Mouse (Mus musculus) stomach, embryonic 15.5 days (tissue): ENCODE results near the gene Tmed6. TPM values are rescaled to one million over a fixed set of nuclear protein-coding genes. Genes with fewer than 3 reads are reported as not detected.
"Not testable (repeated sequence)": the region's sequence is repeated elsewhere in the genome, so short reads cannot be mapped to it uniquely, and the experiment has no call there.

Experiments
- ATAC-seq: fragments of 200-750 bp; cut with Nextera tagmentation; 2 replicates; pipeline ENCODE4 v1.8.0; 2017; ENCODE audit warnings: low read depth, moderate number of reproducible peaks, moderate TSS enrichment; ENCODE audit not compliant: insufficient read depth, low FRiP score
- H3K27ac ChIP-seq: fragments of 300-500 bp; sonication (generic); 2 replicates; pipeline ENCODE4 v1.5.1; 2015; ENCODE audit warnings: mild to moderate bottlenecking, inconsistent platforms
- H3K27me3 ChIP-seq: fragments of 300-500 bp; sonication (generic); replicated peaks from 2 replicates; pipeline ENCODE4 v1.6.1; 2015; ENCODE audit warnings: inconsistent platforms
- H3K36me3 ChIP-seq: fragments of 300-500 bp; sonication (generic); 2 replicates; pipeline ENCODE4 v1.6.1; 2015; ENCODE audit warnings: inconsistent platforms
- H3K4me1 ChIP-seq: fragments of 300-500 bp; sonication (generic); 2 replicates; pipeline ENCODE4 v1.6.1; 2015; ENCODE audit warnings: inconsistent platforms
- H3K4me2 ChIP-seq: fragments of 300-500 bp; sonication (generic); 2 replicates; pipeline ENCODE4 v1.6.1; 2015; ENCODE audit warnings: mild to moderate bottlenecking, inconsistent platforms
- H3K4me3 ChIP-seq: fragments of 300-500 bp; sonication (generic); replicated peaks from 2 replicates; pipeline ENCODE4 v1.5.1; 2015; ENCODE audit warnings: inconsistent platforms
- H3K9ac ChIP-seq: fragments of 300-500 bp; sonication (generic); 2 replicates; pipeline ENCODE4 v1.6.1; 2015; ENCODE audit warnings: inconsistent platforms
- H3K9me3 ChIP-seq: fragments of 300-500 bp; sonication (generic); 2 replicates; pipeline ENCODE4 v1.6.1; 2016; ENCODE audit warnings: inconsistent platforms
- WGBS: fragments of 180-500 bp; shearing (Covaris S2); methylation state at CpG from one replicate; pipeline ENCODE4 v1.1.7; 2015; 5-methylcytosine and 5-hydroxymethylcytosine counted together
- polyA plus RNA-seq: library from polyadenylated mRNA; unstranded; fragments of >200 nt; fragmentation: Nextera tagmentation; extraction: Ambion mirVana; gene quantifications from 2 replicates; pipeline ENCODE4 v1.2.1, GENCODE M21; 2015

Tmed6 gene
- polyA plus RNA-seq, 1 experiment from 2014 or later, result 86.6 TPM

GRCm38 (mm10) chr8:107056076-107056972 is 9.1 kb downstream of the Tmed6 start, which contains the start of the genes Cog8 and Nip7:
Cog8 (minus strand) TSS chr8:107056689.
Nip7 (plus strand) TSS chr8:107056877.
- Histone ChIP-seq H3K4me2 (peak within 1 kb of the TSS; percentile 88), H3K27ac (peak within 1 kb of the TSS; percentile 74), H3K9ac (peak within 1 kb of the TSS; percentile 75), H3K4me1 (peaks cover 11% of the 10 kb centered on the region; the same call in 1 of the 2 replicates), H3K36me3 (peaks cover 26% of the 10 kb centered on the region), H3K27me3 (no peaks in the 10 kb centered on the region), H3K9me3 (no peaks in the 10 kb centered on the region), H3K4me3 (peak within 1 kb of the TSS; percentile 97)
- under 1% methylated on average over 88 of the region's 88 CpGs for WGBS
- ATAC-seq, result peak; percentile 96

- Histone ChIP-seq H3K36me3 (peaks cover 32% of the 10 kb centered on the region), H3K27me3 (no peaks in the 10 kb centered on the region), H3K9me3 (no peaks in the 10 kb centered on the region), H3K9ac (no peak overlapping the region), H3K4me2 (no peak overlapping the region), H3K4me1 (peaks cover 12% of the 10 kb centered on the region), H3K27ac (no peak overlapping the region), H3K4me3 (no peak overlapping the region)
- 96% methylated on average over 8 of the region's 8 CpGs for WGBS
- no peak for ATAC-seq
Measured at GRCm38 (mm10) chr8:107052046-107052445, 13.4 kb downstream of the Tmed6 start.

- 96% methylated on average over 4 of the region's 4 CpGs for WGBS
- Histone ChIP-seq H3K4me2 (peak overlapping the region; percentile 93), H3K27me3 (no peaks in the 10 kb centered on the region), H3K36me3 (peaks cover 55% of the 10 kb centered on the region), H3K4me3 (no peak overlapping the region), H3K9me3 (no peaks in the 10 kb centered on the region), H3K4me1 (peaks cover 9% of the 10 kb centered on the region; the same call in 1 of the 2 replicates), H3K9ac (no peak overlapping the region), H3K27ac (no peak overlapping the region)
- ATAC-seq, result no peak
Measured at GRCm38 (mm10) chr8:107049480-107049879, 16.0 kb downstream of the Tmed6 start.

GRCm38 (mm10) chr8:107048061-107048941 is 17.1 kb downstream of the Tmed6 start, which contains the start of gene Pdf:
Pdf (minus strand) TSS chr8:107048614.
- H3K9me3 ChIP-seq, result no peaks in the 10 kb centered on the region
- H3K36me3 ChIP-seq, result peaks cover 64% of the 10 kb centered on the region
- WGBS, result under 1% methylated on average over 87 of the region's 87 CpGs
- ATAC-seq, result peak; percentile 79
- peaks cover 9% of the 10 kb centered on the region; the same call in 1 of the 2 replicates for H3K4me1 ChIP-seq
- peak within 1 kb of the TSS; percentile 94 for H3K27ac ChIP-seq
- peak within 1 kb of the TSS; percentile 80 for H3K9ac ChIP-seq
- no peaks in the 10 kb centered on the region for H3K27me3 ChIP-seq
- peak within 1 kb of the TSS; percentile 93 for H3K4me2 ChIP-seq
- peak within 1 kb of the TSS; percentile 81 for H3K4me3 ChIP-seq

GRCm38 (mm10) chr8:107046976-107047375 is 18.5 kb downstream of the Tmed6 start:
- H3K4me3 ChIP-seq, result no peak overlapping the region
- no peak for ATAC-seq
- H3K9ac ChIP-seq, result no peak overlapping the region
- no peak overlapping the region for H3K27ac ChIP-seq
- peaks cover 9% of the 10 kb centered on the region; the same call in 1 of the 2 replicates for H3K4me1 ChIP-seq
- H3K27me3 ChIP-seq, result no peaks in the 10 kb centered on the region
- H3K36me3 ChIP-seq, result peaks cover 63% of the 10 kb centered on the region
- 0 out of 2 replicates have a peak overlapping the region, but pooled peaks have one; percentile 93 for H3K4me2 ChIP-seq
- 79% methylated on average over 5 of the region's 5 CpGs for WGBS
- no peaks in the 10 kb centered on the region for H3K9me3 ChIP-seq

- Histone ChIP-seq H3K9me3 (no peaks in the 10 kb centered on the region), H3K36me3 (peaks cover 64% of the 10 kb centered on the region), H3K4me1 (peaks cover 9% of the 10 kb centered on the region; the same call in 1 of the 2 replicates), H3K4me3 (no peak overlapping the region), H3K9ac (no peak overlapping the region), H3K4me2 (no peak overlapping the region), H3K27ac (no peak overlapping the region), H3K27me3 (no peaks in the 10 kb centered on the region)
- no peak for ATAC-seq
- 86% methylated on average over 6 of the region's 6 CpGs for WGBS
Measured at GRCm38 (mm10) chr8:107045478-107045877, 20.0 kb downstream of the Tmed6 start.

- H3K9ac ChIP-seq, result no peak overlapping the region
- no peak overlapping the region for H3K4me3 ChIP-seq
- no peaks in the 10 kb centered on the region for H3K9me3 ChIP-seq
- no peak overlapping the region for H3K4me2 ChIP-seq
- WGBS, result 77% methylated on average over 7 of the region's 7 CpGs
- no peak overlapping the region for H3K27ac ChIP-seq
- no peak for ATAC-seq
- H3K4me1 ChIP-seq, result no peaks in the 10 kb centered on the region
- H3K36me3 ChIP-seq, result peaks cover 67% of the 10 kb centered on the region
- H3K27me3 ChIP-seq, result no peaks in the 10 kb centered on the region
Measured at GRCm38 (mm10) chr8:107040632-107041031, 24.8 kb downstream of the Tmed6 start.

GRCm38 (mm10) chr8:107036626-107037025 is 28.8 kb downstream of the Tmed6 start:
- Histone ChIP-seq H3K36me3 (peaks cover 29% of the 10 kb centered on the region), H3K9me3 (no peaks in the 10 kb centered on the region), H3K4me1 (peaks cover 7% of the 10 kb centered on the region), H3K9ac (no peak overlapping the region), H3K27me3 (no peaks in the 10 kb centered on the region), H3K27ac (no peak overlapping the region), H3K4me2 (no peak overlapping the region), H3K4me3 (no peak overlapping the region)
- ATAC-seq, result no peak
- 75% methylated on average over 8 of the region's 8 CpGs for WGBS

GRCm38 (mm10) chr8:107035641-107036040 is 29.8 kb downstream of the Tmed6 start:
- Histone ChIP-seq H3K4me3 (no peak overlapping the region), H3K27ac (no peak overlapping the region), H3K9me3 (no peaks in the 10 kb centered on the region), H3K4me1 (peaks cover 7% of the 10 kb centered on the region), H3K9ac (no peak overlapping the region), H3K4me2 (no peak overlapping the region), H3K36me3 (peaks cover 21% of the 10 kb centered on the region), H3K27me3 (no peaks in the 10 kb centered on the region)
- no peak for ATAC-seq
- whole genome bisulfite sequencing, result 85% methylated on average over 3 of the region's 3 CpGs

- not testable (repeated sequence) for H3K27ac ChIP-seq, H3K27me3 ChIP-seq, ATAC-seq, H3K4me2 ChIP-seq, H3K4me1 ChIP-seq, H3K4me3 ChIP-seq, H3K36me3 ChIP-seq, H3K9me3 ChIP-seq, H3K9ac ChIP-seq
- 92% methylated on average over 2 of the region's 2 CpGs for WGBS
Measured at GRCm38 (mm10) chr8:107033609-107034008, 31.8 kb downstream of the Tmed6 start.

GRCm38 (mm10) chr8:107031577-107032090 is 33.8 kb downstream of the Tmed6 start:
- Histone ChIP-seq H3K9ac (peak overlapping the region; percentile 94), H3K4me1 (peaks cover 7% of the 10 kb centered on the region), H3K9me3 (no peaks in the 10 kb centered on the region), H3K27ac (peak overlapping the region; percentile 86), H3K36me3 (no peaks in the 10 kb centered on the region), H3K27me3 (no peaks in the 10 kb centered on the region), H3K4me3 (peak overlapping the region; percentile 98), H3K4me2 (peak overlapping the region; percentile 55)
- ATAC-seq, result peak; percentile 20; the same call in 1 of the 2 replicates
- under 1% methylated on average over 39 of the region's 40 CpGs for WGBS
